Mouse (Mus musculus): ENCODE data around the gene Ptprz1.

Gene Ptprz1

DNA sequence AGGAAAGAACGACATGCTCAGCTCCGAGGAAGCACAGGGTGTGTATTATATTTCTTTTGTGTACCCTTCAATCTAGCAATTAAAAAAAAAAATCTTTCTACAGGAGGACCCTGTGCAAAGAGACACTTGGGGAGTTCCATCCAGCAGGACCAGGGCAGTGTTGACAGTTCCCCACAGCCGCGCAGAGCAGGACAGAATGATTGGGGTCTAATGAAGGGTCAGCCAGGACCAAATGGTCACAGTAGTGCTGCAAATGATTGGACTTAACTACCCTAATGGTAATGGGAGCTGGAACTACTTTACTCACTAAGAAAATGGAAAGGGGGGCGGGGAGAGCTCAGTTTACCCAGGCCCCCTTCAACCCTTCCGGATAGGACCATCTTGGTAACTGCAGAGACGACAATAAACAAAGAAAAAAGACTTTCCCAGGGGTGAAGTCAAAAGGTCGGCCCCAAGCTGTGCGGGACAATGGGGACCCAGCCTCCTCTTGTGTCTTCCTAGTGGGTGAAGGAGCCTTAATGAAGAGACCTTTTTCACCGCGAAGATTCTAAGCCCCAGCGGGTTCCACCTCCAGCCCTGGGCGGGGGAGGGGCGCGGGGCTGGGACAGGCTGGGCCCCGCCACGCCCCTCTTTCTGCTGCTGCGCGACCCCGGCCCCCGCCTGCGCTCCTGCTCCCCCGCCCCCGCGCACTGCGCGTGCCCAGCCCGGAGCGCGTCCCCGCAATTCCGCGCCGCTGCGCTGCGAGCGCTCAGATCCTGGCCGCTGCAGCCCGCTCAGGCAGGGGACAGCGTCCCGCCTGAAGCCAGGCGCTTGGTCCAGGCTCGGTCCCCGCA is at the start of gene Ptprz1:
Gene Ptprz1 (plus strand): TSS at position 722 of the 833 bp plus-strand sequence.
- no peak for DNase-seq (ENCODE audit: extremely low read depth, insufficient read length, low spot score)

DNA sequence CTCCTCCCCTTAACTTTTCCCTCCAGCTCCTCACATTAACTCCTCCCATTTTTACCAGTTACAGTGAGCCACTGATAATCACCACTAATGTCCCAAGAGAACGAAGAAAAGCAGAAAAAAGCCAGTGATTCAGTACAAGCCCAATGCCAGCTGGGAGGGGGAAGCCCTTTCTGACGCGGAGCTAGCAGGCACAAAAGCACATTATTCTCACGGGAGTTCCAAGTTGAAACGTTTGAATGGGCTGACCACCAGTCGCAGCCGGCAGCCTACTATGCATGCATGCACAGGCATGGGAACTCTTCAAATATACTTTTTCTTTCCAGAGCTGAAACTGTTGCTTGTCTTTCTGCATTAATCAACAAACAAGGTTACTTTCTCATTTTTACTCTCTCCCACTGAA is 41.7 kb upstream of the Ptprz1 start:
- DNase-seq (ENCODE audit: extremely low read depth, insufficient read length, low spot score), result no peak

DNA sequence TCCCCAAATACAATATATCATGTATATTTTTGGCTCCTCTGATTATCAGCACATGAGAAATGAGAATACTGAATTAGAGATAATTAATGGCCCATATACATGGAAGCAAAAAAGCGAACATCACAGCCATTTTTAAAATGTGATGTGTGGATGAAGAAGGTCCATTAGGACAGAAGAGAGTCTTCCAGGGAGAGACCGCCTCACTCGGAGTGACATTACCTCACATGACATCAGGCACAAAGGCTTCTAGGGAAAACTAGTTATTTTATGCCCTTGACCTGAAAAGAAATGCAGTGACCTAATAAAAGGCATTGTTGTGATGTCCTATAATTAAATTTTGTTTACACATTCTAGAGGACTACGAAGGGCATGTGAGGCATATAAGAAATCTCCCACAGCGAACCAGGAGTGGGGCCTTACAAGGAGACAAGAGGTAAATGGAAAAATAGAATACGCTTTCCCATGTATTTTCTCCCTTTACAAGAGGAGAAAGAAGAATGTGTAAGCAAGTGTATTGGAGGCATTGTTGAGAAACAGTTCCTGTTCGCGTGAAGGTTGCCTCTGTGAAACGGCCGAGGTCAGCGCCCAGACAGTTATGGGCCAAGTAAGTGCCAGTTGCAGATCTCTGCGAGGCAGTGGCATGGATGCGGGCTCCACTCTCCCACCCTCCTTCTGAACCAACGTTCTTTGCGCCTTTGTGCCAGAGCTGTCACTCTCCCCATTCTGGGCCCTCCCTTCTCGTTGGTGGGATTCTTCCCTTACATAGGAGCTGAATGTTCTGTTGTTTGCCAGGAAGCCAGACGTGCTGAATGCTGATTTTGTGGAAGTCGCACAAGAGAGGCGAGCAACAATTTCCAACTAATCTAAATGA is 41.0 kb upstream of the Ptprz1 start:
- no peak for DNase-seq (ENCODE audit: extremely low read depth, insufficient read length, low spot score)

DNA sequence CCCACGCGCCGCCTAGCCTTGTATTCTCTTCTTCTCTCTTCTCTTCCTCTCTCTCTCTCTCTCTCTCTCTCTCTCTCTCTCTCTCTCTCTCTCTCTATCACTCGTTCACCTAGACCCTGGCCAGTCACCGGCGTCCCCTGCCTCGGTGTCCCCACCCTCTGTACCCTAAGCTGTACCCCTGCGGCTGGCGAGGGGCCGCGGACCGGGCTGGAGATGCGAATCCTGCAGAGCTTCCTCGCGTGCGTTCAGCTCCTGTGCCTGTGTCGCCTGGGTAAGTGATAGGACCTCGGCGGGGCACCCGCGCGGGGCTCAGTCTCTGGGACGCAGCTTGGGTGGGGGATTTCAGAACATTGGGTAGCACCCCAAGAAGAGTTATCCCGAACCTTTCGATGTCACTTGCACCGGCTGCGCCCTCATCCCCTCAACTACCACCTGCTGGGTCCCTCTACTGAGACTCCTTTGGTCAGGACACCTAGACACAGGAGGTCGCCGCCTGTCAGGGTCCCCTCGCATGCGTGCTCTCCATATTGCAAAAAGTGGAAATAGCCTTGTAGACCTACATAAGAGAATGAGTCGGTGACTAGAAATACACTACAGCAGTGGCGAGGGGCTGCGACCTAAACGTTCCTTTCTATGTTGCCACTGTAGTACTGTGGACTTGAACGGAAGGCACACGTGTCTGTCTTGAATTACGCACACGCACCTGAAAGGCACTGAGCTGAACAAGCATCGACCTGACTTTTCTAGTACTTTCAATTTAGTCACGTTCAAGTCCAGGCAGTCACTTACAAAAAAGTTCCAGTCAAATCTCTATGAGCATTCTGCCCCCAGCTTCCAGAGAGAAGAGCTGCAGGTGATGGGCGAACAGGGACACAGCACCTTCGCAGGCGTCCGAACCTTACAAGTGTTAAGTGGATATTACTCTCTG is 576 bp downstream of the Ptprz1 start:
- peak; percentile 6 for DNase-seq (ENCODE audit: extremely low read depth, insufficient read length, low spot score)

DNA sequence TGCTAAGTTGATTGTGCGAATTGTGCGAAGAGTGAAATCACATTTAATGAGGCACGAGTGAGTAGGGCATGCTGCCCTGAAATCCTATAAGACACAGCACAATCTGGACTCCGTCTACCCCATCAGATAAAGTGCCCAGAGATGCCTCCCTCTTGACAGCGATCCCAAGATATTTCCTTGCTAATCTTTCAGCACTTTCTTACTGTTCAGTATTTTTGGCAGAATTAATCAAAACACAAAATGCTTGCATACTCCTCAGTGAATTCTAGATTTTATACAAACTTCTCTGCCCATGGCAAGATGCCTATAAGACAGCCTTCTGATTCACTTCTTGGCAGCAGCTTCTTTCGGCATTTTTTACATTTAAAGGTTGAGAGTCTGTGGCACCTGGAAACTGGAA is 12.7 kb downstream of the Ptprz1 start:
- DNase-seq (ENCODE audit: extremely low read depth, insufficient read length, low spot score), result no peak

DNA sequence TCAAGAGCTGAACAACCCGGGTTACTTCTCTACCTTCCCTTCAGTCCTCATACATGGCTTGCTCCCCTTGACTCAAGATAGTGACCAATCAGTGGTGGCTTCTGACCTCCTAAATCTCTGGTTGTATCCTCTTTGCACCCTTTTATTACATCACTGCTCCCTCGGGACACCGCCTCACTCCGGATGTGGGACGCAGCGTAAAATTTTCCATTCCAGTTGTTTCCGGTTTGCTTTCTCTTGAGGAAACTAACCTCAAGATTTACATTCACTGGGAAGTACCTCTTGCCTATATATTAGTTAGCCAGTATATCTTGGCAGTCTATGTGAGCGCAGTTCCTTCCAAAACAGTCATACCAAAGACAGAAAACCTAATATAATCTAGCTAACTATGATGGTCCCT is 14.0 kb downstream of the Ptprz1 start:
- no peak for DNase-seq (ENCODE audit: extremely low read depth, insufficient read length, low spot score)

DNA sequence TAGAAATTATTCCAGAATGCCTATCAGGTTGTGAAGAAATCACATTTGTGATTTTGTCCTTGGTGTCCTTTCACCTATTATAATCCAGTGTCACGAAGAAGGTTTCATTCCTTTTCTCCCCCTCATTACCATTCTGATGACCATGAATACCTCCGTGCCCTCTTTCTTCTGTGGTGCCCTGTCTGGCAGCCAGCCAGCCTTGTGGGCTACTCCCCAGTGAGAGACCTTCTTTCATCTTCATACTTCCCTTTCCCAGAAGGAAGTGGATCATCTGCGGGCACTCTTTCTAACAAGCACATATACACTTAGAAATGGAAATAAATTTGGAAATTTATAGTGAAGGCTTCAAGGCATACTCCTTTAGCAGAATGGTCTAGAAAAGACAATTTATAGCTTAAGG is 26.7 kb downstream of the Ptprz1 start:
- no peak for DNase-seq (ENCODE audit: extremely low read depth, insufficient read length, low spot score)

DNA sequence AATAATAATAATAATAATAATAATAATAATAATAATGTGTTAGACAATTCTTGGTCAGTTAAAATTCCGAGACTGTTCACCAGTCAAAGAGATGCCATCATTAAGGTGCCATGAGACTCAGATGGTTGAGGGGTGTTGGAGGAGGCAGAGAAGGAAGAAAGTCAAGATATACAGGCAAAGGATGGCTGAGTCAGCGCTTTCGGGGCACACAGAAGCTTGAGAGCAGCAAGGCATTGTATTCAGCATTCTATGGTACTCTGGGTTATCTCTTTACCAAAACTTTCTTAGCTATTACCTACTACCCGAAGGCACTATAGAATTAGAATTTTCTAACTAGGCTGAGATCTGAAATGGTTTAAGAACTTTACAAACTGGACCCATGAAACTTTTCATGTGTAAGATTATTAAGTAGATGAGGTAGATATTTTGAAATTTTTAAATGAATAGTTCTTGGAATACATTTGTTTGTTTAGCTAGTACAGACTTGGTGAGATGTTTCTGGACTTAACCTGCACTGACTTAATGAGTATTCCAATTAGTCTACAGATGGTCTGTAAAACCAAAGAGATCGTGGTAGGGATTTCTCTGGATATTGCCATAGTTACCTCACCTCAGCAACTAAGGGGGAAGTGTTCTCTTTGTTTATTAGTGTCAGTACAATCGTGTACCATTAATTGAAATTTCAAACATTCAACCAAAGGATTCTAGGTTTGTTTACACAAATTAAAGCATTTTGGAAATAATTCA is 33.4 kb downstream of the Ptprz1 start:
- DNase-seq (ENCODE audit: extremely low read depth, insufficient read length, low spot score), result no peak

DNA sequence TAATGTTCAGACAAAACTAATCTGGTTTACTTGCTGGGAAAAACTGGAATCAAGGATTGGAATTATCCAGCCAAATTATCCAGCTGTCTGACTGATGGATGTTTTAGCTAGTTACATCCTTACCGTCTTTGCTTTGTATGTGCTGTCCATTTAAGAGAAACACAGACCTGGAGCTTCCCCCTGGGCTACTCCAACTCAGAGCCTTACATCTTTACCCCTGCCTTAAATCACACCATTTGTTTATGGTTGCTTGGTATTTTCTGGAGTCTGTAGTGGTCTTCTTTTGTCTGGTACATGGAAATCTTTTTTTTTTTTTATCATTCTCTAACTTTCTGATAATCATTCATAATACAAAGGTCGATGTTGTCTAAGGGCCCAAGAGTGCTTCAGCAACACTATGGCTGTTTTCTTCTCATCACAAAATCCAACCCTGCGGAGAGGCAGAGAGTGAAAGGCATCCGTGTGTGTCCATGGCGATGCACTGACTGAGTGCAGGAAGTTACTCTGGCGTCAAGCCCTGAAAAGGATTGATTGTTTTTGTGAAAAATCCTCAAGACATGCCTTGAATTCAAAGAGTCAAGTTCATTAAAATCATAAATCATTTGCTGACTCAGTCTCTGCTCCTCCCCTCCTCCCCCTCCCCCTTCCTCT is 34.1 kb downstream of the Ptprz1 start:
- DNase-seq (ENCODE audit: extremely low read depth, insufficient read length, low spot score), result no peak

DNA sequence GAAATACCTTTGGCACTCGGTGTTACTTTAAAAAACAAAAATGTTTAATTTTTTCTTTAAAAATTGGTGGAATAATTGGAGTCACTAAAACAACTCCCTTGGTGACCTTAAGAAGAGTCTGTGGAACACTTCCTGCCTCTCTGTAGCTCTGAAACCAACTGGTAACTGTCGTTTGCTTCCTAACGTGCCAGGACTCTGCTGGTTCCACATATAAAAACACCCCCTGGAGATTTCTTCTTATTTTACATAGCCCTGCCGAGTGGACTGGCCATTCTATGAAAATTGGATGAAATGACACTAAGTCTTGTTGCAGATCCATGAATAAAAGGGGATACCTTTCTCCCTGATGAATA is 34.6 kb downstream of the Ptprz1 start:
- no peak for DNase-seq (ENCODE audit: extremely low read depth, insufficient read length, low spot score)

DNA sequence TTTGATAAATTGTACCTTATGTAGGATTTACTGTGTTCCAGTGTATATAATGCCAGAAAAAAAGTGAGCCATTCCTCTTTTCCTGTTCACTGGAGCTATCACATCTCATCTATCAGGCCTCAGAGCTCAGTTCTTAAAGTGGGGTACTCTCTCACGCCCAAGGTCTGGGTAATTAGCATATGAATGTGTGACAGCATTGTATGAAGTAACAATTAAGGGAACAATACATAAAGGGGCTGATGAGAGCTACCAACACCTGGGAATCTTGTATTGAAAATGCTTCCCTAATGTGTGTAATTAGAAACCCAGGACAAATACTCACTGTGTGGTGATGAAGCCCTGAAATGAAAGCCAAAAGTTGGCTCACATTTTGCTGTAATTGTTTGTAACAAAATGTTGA is 47.6 kb downstream of the Ptprz1 start:
- DNase-seq (ENCODE audit: extremely low read depth, insufficient read length, low spot score), result no peak

DNA sequence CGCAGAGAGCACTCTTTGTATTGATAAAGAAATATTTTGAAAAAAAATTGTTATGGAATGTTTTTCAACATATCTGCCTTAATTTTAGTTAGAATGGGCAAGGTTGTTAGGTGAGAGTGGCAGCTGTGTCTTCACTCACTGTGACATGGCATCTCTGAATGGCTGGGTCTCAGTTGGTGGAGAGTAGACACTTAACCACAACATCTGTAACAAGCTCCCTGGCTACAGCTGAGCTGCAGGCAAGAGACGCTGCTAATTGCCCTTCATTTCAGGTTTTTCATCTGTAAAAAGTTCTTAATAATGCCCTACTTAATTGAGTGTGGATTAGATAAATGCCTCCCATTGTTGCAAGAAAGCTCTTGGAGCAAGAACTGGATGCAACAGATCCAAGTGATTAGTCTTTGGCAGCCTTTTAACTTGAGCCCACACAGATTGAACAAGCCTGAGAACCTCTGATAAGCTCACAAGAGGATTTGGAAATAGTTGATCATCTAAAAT is 57.5 kb downstream of the Ptprz1 start:
- no peak for DNase-seq (ENCODE audit: extremely low read depth, insufficient read length, low spot score)

DNA sequence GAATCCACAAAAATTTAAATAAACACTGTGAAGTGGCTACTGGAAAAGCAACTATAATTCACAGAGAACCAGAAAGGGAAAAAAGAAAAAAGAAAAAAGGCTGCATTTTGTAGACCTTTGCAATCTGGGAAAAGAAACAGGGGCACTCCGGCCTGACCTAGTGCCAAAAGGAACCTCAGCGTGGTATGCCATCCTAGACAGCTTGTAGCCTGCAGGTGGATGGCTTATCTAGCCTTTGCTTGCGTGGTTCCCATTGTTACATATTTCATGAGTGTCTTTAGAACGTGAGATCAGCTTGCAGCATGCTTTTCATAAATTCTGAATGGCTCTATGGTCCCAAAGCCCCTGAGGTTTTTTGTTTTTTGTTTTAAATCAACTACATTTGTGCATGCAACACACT is 61.8 kb downstream of the Ptprz1 start:
- DNase-seq (ENCODE audit: extremely low read depth, insufficient read length, low spot score), result no peak

DNA sequence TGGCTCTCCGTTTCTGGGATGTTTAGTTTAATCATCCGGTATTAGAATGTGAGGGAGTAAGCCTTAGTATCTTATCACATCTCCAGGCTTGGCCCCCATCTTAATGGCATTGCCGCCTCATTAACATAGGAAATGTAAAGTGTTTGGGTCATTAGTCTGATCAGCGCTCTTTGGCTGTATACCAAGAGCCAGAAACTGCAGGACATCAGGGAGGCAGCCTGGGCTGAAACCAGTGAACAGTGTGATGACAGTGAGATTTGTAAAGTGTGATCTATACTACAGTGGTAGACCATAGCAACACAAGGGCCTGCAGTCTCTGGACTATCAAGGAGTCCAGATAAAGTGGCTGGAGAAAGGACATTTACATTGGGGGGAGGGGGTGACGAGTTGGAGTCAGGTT is 62.2 kb downstream of the Ptprz1 start:
- no peak for DNase-seq (ENCODE audit: extremely low read depth, insufficient read length, low spot score)

DNA sequence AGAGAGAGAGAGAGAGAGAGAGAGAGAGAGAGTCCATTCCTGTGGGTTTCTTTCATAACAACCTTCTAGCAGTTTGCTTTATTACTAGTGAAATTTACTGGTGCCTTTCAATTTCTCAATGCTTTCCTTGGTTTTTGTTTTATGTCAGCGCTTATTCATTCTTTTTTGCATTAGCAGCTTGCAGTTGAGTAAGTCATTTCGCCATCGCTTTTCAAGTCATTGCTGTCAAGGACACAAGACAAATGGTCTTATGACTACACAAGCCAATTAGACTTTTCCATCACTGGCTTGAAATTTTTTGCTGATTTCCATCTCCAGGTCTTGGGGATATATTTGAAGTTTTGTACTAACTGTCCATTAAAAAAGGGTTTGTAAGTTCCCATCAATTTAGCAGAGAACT is 68.9 kb downstream of the Ptprz1 start:
- DNase-seq (ENCODE audit: extremely low read depth, insufficient read length, low spot score), result no peak

DNA sequence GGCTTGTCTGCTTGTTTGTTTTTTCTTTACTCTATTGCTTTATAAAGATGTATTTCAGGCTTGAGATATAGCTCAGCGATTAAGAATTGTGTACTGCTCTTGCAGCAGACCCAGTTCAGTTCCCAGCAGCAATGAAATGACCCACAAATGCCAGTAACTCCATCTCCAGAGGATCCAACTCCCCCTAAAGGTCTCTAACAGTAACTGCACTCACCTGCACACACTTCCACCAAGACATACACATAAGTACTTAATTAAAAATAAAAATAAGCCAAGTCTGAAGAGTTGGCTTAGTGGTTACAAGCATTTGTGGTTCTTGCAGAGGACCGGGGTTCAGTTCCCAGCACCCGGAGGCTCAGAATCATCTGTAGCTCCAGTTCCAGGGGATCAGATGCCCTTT is 88.1 kb downstream of the Ptprz1 start:
- no peak for DNase-seq (ENCODE audit: extremely low read depth, insufficient read length, low spot score)

DNA sequence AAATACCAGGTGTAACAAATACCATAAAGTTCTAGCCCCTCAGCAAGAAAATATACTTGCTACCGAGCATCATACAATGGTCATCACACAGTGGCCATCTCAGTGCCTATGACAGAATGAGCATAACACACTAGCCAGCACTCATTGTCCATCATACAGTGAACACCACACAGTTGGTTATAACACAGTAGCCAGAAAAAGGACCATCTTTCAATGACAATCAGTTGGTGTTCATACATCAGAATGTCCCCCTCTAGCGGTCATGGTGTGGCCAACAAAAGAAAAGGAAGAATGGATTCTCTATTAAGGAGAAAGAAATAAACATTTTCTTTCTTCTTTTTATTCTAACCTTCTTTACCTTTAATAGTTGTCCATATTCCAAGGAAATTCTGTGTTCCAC is 92.8 kb downstream of the Ptprz1 start:
- no peak for DNase-seq (ENCODE audit: extremely low read depth, insufficient read length, low spot score)

DNA sequence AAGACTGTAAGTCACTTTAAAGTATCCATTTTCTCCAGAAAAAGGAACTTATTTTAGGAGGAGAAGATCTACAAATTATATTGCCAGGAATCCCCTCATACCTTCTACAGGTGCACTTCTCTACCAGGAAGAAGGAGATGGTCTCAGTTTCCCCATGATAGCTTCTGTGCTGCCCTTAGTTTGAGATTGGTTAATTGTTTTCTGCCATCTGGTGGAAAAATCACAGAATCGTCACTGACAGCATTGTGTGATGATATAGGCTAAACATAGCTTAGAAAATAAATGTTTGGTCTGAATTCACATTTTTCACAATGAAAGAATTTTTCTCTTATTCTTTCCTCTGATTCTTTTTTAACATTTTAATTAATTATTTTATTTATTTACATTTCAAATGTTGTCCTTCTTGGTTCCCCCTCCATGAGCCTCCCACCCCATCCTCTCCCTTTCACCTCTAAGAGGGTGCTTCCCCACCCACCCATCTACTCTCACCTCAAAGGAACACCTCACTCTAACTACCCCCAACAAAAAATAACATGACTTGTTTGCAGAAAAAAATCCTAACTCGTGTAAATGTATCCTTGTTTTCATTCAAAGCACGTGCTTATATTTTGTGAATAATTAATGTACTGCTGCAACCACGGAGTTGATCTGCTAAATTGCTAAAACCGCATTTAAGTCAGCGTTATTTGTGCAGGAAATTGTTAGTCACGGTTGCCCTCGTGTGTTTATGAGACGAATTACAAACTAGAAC is 108.6 kb downstream of the Ptprz1 start:
- no peak for DNase-seq (ENCODE audit: extremely low read depth, insufficient read length, low spot score)

Measured in 3134 (cell line).